Mouse (Mus musculus) mouse embryonic stem cell (cell line): Measurements from ENCODE around the gene Asgr1.
"Not testable (repeated sequence)": the region's sequence is repeated elsewhere in the genome, so short reads cannot be mapped to it uniquely, and the experiment has no call there.

Experiments used
- in situ Hi-C, 2 experiments: fragments of 300-500 bp; cut with MboI; formaldehyde crosslinking; loops; 1 replicate in 1 of 2; 3 replicates in 1 of 2; pipeline ENCODE4 v1.14.3; 2019 to 2020; ENCODE audit warnings: low sequenced_read_pairs in 2 of 2, low pct_unique_long_range_greater_than_20kb in 1 of 2, mixed read lengths in 1 of 2; ENCODE audit not compliant: unreplicated experiment in 1 of 2

Gene Asgr1

GRCm38 (mm10) chr11:70053898-70054570, at the start of gene Asgr1:
Asgr1 (plus strand) TSS chr11:70054085.
- in situ Hi-C loops: loop anchor here (5.0 to 10.0 kb wide), 2 partner anchors 53 to 121 kb away; no protein-coding TSS in a partner anchor

- in situ Hi-C loops: no loop called here
Observed at GRCm38 (mm10) chr11:70005521-70005920, 48.4 kb upstream of the Asgr1 start.

GRCm38 (mm10) chr11:70010033-70010432, 43.9 kb upstream of the Asgr1 start:
- in situ Hi-C loops: no loop called here

GRCm38 (mm10) chr11:70010548-70010947, 43.3 kb upstream of the Asgr1 start:
- in situ Hi-C loops: no loop called here

- in situ Hi-C loops: no loop called here
Observed at GRCm38 (mm10) chr11:70010961-70011360, 42.9 kb upstream of the Asgr1 start.

DNA sequence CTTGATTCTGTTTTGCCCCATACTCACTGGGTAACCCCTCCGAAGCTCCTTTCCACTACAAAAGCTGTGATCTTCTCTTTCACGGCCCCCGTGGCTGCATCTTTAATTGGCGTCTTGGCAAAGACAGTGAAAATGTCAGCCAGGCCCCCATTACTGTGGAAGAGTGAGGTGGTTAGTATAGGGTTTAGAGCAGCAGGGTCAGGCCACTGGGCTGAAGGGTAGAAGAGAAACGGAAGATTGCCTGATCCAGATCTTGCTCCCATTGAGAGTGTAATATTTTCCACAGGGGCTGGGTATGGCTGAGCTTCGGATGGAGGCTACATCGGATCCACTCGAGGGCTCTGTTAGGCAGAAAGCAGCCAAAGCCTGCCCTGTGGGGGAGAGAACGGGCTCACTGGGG, 41.0 kb upstream of the Asgr1 start:
- in situ Hi-C loops: no loop called here

GRCm38 (mm10) chr11:70013408-70013807, 40.5 kb upstream of the Asgr1 start:
- in situ Hi-C loops: no loop called here

DNA sequence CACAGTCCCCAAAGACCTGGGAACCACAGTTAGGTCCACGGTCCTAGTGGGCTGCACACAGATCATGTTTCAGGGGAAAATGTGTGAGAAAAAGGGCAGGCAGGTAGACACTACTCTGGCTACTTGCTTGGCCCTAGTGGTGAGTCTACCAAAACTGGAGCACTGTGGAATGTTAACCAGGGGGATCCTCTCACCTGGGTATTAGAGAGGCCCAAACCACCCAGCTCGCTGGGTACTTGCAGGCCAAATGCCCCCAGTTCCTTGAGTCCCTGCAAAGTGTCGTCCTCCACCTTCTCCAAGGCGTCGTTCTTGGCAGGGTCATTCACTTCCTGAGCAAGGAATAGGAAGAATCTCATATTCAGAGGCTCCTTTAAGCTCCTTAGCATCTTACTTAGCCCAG, 39.8 kb upstream of the Asgr1 start:
- in situ Hi-C loops: no loop called here

DNA sequence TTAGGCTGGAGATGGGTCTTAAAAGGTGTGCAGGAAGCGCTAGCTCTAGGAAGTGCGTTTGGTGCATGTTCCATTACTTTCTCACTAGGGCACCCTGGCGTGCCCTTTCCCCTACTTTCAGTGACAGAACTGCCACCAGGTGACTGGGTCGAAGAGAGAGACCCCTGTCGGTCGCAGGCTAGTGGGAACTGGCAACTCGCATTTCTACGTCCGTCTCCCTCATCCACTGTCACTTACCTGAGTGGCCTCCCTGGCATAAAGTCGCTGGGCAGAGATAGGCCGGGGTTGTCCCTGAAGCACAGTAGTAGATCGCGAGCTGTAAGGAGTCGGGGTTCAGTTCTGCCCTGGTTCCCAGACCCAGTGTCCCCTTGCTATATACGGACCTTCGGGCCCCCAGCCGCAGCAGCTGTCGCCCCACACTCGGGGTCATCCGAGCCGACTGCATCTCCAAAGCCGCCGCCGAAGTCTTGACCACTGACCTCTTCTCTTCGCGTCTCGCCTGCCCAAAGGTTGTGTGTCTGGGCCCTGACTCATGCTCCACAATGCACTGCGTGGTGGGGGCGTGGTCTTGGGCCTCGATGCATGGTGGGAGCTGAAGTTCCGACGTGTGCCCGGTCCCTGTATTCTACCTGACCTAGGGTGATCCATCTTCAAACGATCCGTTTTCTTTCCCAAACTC, 38.9 kb upstream of the Asgr1 start, which contains the start of gene Acadvl:
TSS of gene Acadvl (minus strand) at position 532 of the 679 bp plus-strand sequence.
- in situ Hi-C loops: no loop called here

DNA sequence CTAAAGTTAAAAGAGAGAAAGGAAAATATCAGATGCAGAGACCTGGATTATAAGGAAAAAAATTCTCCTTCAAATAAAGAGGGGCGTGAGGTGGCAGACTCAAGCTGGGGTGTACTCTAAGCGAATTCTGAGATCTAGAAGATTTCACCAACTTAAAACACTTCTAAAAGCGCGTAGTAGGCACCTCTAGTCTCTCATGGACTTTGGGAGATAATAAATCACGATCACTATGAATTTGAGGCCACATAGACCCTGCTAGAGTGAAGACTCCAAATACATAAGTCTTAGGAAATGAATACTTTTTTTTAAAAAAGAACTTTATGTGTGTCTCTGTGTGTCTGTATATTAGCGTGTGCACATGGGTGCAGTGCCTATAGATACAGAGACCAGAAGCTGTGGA, 38.2 kb upstream of the Asgr1 start:
- in situ Hi-C loops: no loop called here

GRCm38 (mm10) chr11:70016177-70016576, 37.7 kb upstream of the Asgr1 start:
- in situ Hi-C loops: not testable (repeated sequence)

- in situ Hi-C loops: no loop called here
Observed at GRCm38 (mm10) chr11:70016669-70017068, 37.2 kb upstream of the Asgr1 start, which contains the start of gene Dlg4. Dlg4 (plus strand) TSS chr11:70016942.

GRCm38 (mm10) chr11:70017199-70017767, 36.6 kb upstream of the Asgr1 start:
- in situ Hi-C loops: no loop called here

- in situ Hi-C loops: no loop called here
Observed at GRCm38 (mm10) chr11:70018131-70018990, 35.5 kb upstream of the Asgr1 start.

GRCm38 (mm10) chr11:70019495-70020021, 34.3 kb upstream of the Asgr1 start:
- in situ Hi-C loops: no loop called here

DNA sequence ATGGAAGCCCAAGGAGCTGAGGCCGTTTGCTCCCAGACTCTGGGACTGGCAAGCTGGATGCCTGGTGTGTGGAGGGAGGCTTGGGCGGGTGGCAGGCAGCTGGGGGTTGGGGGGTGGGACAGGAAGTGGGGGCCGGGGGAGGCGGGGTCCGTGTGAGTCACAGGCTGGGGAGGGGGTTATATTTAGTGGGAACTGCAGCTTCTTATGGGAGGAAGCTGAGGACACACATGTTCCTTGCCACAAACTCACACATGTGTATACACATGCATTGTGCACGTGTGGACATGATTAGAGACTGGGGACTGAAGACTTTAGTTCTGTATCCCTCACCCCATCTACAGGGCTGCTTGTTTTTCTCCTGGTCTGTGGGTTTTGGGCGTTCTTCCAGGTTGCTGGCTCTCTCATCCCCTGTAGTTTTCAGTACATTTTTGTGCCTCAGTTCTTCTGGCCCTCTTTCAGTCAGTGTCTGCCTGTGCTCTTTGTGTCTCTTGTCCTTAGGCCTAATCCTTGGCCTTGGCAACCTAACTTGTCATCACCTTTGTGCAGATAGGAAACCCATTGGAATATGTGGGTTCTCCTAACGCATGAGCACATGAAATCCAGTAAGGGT, 33.8 kb upstream of the Asgr1 start:
- in situ Hi-C loops: no loop called here

DNA sequence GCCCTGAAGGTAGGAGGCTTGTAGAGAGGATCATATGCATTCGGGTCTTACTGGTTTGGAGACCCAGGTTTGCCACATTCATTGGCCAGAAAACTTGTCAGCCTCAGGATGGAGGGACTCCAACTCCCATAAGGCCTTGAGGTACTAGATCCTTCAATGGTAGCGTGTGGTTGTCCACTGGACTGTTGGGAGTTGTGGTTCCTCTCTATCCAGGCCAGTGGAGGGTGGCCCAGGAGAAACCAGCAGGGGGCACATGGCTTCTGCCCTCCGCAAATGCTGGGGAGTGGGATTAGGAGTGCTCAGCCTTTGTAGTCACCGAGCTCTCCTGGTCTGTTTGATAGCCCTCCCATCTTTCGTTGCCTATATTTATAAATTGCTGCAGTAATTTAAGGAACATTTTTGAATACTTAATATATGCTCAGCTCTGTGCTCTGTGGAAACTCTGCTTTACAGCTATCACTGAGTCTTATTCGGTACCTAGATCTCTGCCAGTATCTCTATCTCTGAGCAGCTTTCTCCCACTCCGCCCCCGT, 33.1 kb upstream of the Asgr1 start:
- in situ Hi-C loops: no loop called here
